Mouse (Mus musculus) kidney, adult 2 months (tissue): ENCODE results near the gene Sept11.

Source experiments
- CTCF ChIP-seq: fragments of 200-500 bp; conservative IDR thresholded peaks from 2 replicates; pipeline ENCODE4 v1.5.1; 2011; ENCODE audit warnings: low read depth, mild to moderate bottlenecking, control low read depth, low read length, moderate library complexity, mixed read lengths; ENCODE audit not compliant: insufficient read depth, insufficient read length
- POLR2A ChIP-seq: fragments of 200-500 bp; IDR thresholded peaks from one replicate; pipeline ENCODE4 v1.6.1; 2011; ENCODE audit warnings: low read depth, low read length, control low read depth

DNA sequence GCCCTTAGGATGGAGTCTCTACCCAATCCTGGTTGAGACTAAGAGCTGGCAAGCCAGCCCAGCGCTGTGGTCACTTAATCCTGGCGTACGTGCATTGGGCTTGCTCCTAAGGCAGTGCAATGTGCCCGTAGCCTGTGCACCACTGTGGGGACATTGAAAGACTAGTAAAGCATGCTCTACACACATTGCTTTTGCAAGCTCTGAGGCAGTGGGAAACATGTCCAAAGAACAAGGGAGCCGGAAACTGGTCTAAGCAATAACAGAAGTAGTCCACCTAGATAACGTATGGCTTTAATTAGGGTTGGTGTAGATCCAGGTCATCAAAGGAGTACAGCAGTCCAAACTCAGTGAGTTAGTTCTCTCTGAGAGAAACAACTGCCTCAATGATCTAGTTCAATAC, 75.4 kb downstream of the Sept11 start:
- no peak for TF ChIP-seq POLR2A
- TF ChIP-seq CTCF = no peak
